Mouse (Mus musculus): ENCODE results near the gene Hoxc10. TPM values are rescaled to one million over a fixed set of nuclear protein-coding genes. Genes with fewer than 3 reads are reported as not detected.

Hoxc10 gene
- polyA plus RNA-seq, 1 experiment from 2014 or later: 1.3 TPM

- Histone ChIP-seq H3K4me2 (ENCODE audit: low read depth, low read length) (peak overlapping the region; percentile 48), H3K4me1 (ENCODE audit: control insufficient read depth, insufficient read depth, low read length) (peaks cover 9% of the 10 kb centered on the region; the same call in 1 of the 2 replicates), H3K27ac (ENCODE audit: low read length) (peak overlapping the region; percentile 27), H3K36me3 (ENCODE audit: control insufficient read depth, insufficient read depth, low read length) (no peaks in the 10 kb centered on the region), H3K27me3 (replicated peaks; ENCODE audit: control insufficient read depth, insufficient read depth, low read length) (peaks cover 90% of the 10 kb centered on the region), H3K4me3 (ENCODE audit: low read length) (peak overlapping the region; percentile 40), H3K9me3 (ENCODE audit: control insufficient read depth, low read length) (no peaks in the 10 kb centered on the region), H3K9ac (ENCODE audit: low read depth, low read length) (peak overlapping the region; percentile 64)
- WGBS: under 1% methylated on average over 88 of the region's 88 CpGs
- ATAC-seq: peak; percentile 29; the same call in 1 of the 2 replicates
These were observed 15.0 kb downstream of the Hoxc10 start for GRCm38 (mm10) chr15:102981379-102982288.

- H3K36me3 ChIP-seq (ENCODE audit: control insufficient read depth, insufficient read depth, low read length): no peaks in the 10 kb centered on the region
- no peak overlapping the region for H3K9ac ChIP-seq (ENCODE audit: low read depth, low read length)
- no peak for ATAC-seq
- no peak overlapping the region for H3K27ac ChIP-seq (ENCODE audit: low read length)
- WGBS: 8% methylated on average over 12 of the region's 12 CpGs
- H3K4me2 ChIP-seq (ENCODE audit: low read depth, low read length): no peak overlapping the region
- peaks cover 4% of the 10 kb centered on the region for H3K4me1 ChIP-seq (ENCODE audit: control insufficient read depth, insufficient read depth, low read length)
- H3K27me3 ChIP-seq (replicated peaks; ENCODE audit: control insufficient read depth, insufficient read depth, low read length): peaks cover 91% of the 10 kb centered on the region
- H3K9me3 ChIP-seq (ENCODE audit: control insufficient read depth, low read length): no peaks in the 10 kb centered on the region
- no peak overlapping the region for H3K4me3 ChIP-seq (ENCODE audit: low read length)
These were observed 17.1 kb downstream of the Hoxc10 start for GRCm38 (mm10) chr15:102983716-102984115.

- Histone ChIP-seq H3K27ac (ENCODE audit: low read length) (no peak overlapping the region), H3K4me3 (ENCODE audit: low read length) (no peak overlapping the region), H3K9ac (ENCODE audit: low read depth, low read length) (no peak overlapping the region), H3K36me3 (ENCODE audit: control insufficient read depth, insufficient read depth, low read length) (no peaks in the 10 kb centered on the region), H3K27me3 (replicated peaks; ENCODE audit: control insufficient read depth, insufficient read depth, low read length) (peaks cover 92% of the 10 kb centered on the region), H3K9me3 (ENCODE audit: control insufficient read depth, low read length) (no peaks in the 10 kb centered on the region), H3K4me1 (ENCODE audit: control insufficient read depth, insufficient read depth, low read length) (peaks cover 4% of the 10 kb centered on the region), H3K4me2 (ENCODE audit: low read depth, low read length) (no peak overlapping the region)
- ATAC-seq: no peak
- WGBS: 8% methylated on average over 10 of the region's 10 CpGs
These were observed 17.9 kb downstream of the Hoxc10 start for GRCm38 (mm10) chr15:102984521-102984920.

DNA sequence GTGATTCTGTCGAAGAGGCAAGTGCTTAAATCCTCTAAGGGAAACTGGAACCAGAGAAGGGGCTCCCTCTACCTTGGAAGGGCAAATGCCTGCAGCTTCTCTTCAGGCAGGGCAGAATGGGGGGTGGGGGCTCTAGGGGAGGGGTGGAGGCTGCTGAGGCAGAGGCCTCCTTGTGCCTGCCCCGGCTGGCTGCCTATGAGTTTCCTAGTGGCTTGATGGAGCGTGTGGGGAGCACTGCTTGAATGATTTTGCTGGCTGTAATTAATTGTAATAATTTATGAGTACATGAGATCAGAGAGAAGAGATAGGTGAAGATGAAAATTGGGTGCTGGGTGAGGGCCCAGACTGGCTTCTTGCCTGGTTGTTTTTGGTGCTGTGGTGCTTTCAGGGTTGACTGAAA lies 18.3 kb downstream of the Hoxc10 start:
- Histone ChIP-seq H3K27me3 (replicated peaks; ENCODE audit: control insufficient read depth, insufficient read depth, low read length) (peaks cover 92% of the 10 kb centered on the region), H3K36me3 (ENCODE audit: control insufficient read depth, insufficient read depth, low read length) (no peaks in the 10 kb centered on the region), H3K9ac (ENCODE audit: low read depth, low read length) (no peak overlapping the region), H3K4me1 (ENCODE audit: control insufficient read depth, insufficient read depth, low read length) (peaks cover 4% of the 10 kb centered on the region), H3K9me3 (ENCODE audit: control insufficient read depth, low read length) (no peaks in the 10 kb centered on the region), H3K4me3 (ENCODE audit: low read length) (no peak overlapping the region), H3K27ac (ENCODE audit: low read length) (no peak overlapping the region), H3K4me2 (ENCODE audit: low read depth, low read length) (no peak overlapping the region)
- no peak for ATAC-seq
- WGBS: 24% methylated on average over 3 of the region's 3 CpGs

GRCm38 (mm10) chr15:102987124-102987833 lies 20.7 kb downstream of the Hoxc10 start:
- H3K27me3 ChIP-seq (replicated peaks; ENCODE audit: control insufficient read depth, insufficient read depth, low read length): peaks cover 91% of the 10 kb centered on the region
- H3K9ac ChIP-seq (ENCODE audit: low read depth, low read length): no peak overlapping the region
- H3K27ac ChIP-seq (ENCODE audit: low read length): no peak overlapping the region
- H3K4me3 ChIP-seq (ENCODE audit: low read length): no peak overlapping the region
- H3K4me1 ChIP-seq (ENCODE audit: control insufficient read depth, insufficient read depth, low read length): no peaks in the 10 kb centered on the region; the same call in 1 of the 2 replicates
- peak; percentile 39 for ATAC-seq
- 6% methylated on average over 21 of the region's 21 CpGs for WGBS
- no peak overlapping the region for H3K4me2 ChIP-seq (ENCODE audit: low read depth, low read length)
- H3K9me3 ChIP-seq (ENCODE audit: control insufficient read depth, low read length): no peaks in the 10 kb centered on the region
- no peaks in the 10 kb centered on the region for H3K36me3 ChIP-seq (ENCODE audit: control insufficient read depth, insufficient read depth, low read length)

- Histone ChIP-seq H3K36me3 (ENCODE audit: control insufficient read depth, insufficient read depth, low read length) (no peaks in the 10 kb centered on the region), H3K27me3 (replicated peaks; ENCODE audit: control insufficient read depth, insufficient read depth, low read length) (peaks cover 91% of the 10 kb centered on the region), H3K27ac (ENCODE audit: low read length) (no peak overlapping the region), H3K4me3 (ENCODE audit: low read length) (no peak overlapping the region), H3K4me1 (ENCODE audit: control insufficient read depth, insufficient read depth, low read length) (no peaks in the 10 kb centered on the region; the same call in 1 of the 2 replicates), H3K9me3 (ENCODE audit: control insufficient read depth, low read length) (no peaks in the 10 kb centered on the region), H3K4me2 (ENCODE audit: low read depth, low read length) (no peak overlapping the region), H3K9ac (ENCODE audit: low read depth, low read length) (no peak overlapping the region)
- ATAC-seq: no peak
- 39% methylated on average over 5 of the region's 5 CpGs for WGBS
These were observed 21.5 kb downstream of the Hoxc10 start for GRCm38 (mm10) chr15:102988078-102988477.

DNA sequence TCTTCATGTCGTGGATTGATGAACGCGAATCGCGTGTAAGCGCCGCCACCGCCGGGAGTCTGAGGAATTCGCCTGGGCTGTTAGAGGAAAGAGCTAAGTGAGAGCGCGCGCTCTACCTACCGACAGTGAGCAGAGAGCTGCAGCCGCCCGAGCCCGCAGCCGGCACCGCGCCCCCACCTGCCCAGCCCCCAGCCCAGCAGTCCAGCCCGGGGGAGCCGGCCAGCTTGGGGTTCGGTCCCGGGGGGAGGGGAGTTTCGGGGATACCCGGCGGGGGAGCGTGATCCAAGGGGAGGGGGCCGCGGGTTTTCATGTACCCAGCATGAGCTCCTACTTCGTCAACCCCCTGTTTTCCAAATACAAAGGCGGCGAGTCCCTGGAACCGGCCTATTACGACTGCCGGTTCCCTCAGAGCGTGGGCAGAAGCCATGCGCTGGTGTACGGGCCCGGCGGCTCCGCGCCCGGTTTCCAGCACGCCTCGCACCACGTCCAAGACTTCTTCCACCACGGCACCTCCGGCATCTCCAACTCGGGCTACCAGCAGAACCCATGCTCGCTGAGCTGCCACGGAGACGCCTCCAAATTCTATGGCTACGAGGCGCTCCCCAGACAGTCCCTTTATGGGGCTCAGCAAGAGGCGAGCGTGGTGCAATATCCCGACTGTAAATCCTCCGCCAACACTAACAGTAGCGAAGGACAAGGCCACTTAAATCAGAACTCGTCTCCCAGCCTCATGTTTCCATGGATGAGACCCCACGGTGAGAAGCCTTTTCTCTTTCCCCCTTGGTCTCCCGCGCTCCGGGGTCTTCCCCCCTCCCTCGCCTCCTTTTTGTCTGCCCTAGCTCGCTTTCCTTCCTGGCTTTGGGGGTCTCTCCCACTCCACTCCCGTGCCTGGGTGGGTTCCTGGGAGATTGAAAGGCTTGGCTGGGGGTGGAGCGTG lies 24.1 kb downstream of the Hoxc10 start, which contains the start of gene Hoxc8:
TSS of gene Hoxc8 (plus strand) at position 147 of the 937 bp plus-strand sequence.
- Histone ChIP-seq H3K9me3 (ENCODE audit: control insufficient read depth, low read length) (no peaks in the 10 kb centered on the region), H3K4me3 (ENCODE audit: low read length) (peak within 1 kb of the TSS; percentile 48), H3K9ac (ENCODE audit: low read depth, low read length) (peak within 1 kb of the TSS; percentile 62), H3K4me2 (ENCODE audit: low read depth, low read length) (peak within 1 kb of the TSS; percentile 39), H3K4me1 (ENCODE audit: control insufficient read depth, insufficient read depth, low read length) (no peaks in the 10 kb centered on the region; the same call in 1 of the 2 replicates), H3K27ac (ENCODE audit: low read length) (no peak within 1 kb of the TSS), H3K27me3 (replicated peaks; ENCODE audit: control insufficient read depth, insufficient read depth, low read length) (peaks cover 82% of the 10 kb centered on the region), H3K36me3 (ENCODE audit: control insufficient read depth, insufficient read depth, low read length) (no peaks in the 10 kb centered on the region)
- 1% methylated on average over 66 of the region's 69 CpGs for WGBS
- ATAC-seq: 0 out of 2 replicates have a peak, but pooled peaks have one; percentile 20

DNA sequence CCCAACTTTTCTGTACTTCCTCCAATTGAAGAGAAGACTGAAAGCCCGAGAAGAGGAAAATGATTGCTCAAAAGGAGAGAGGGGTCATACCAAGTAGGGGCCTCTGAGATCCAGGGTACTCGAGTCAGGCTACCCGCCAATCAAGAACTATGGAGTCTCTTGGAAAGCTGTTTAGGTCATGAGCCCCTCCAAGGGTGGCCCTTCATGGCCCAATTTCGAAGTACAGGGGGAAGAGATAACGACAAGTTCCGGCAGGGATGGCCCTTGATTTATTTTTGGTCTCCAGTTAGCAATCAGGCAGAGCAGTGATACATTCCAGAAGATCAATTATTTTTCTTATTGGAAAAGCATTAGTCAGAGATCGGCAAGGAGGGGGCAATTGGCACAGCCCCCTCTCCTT lies 25.2 kb downstream of the Hoxc10 start:
- H3K4me1 ChIP-seq (ENCODE audit: control insufficient read depth, insufficient read depth, low read length): no peaks in the 10 kb centered on the region; the same call in 1 of the 2 replicates
- no peaks in the 10 kb centered on the region for H3K9me3 ChIP-seq (ENCODE audit: control insufficient read depth, low read length)
- no peak overlapping the region for H3K27ac ChIP-seq (ENCODE audit: low read length)
- peaks cover 80% of the 10 kb centered on the region for H3K27me3 ChIP-seq (replicated peaks; ENCODE audit: control insufficient read depth, insufficient read depth, low read length)
- H3K9ac ChIP-seq (ENCODE audit: low read depth, low read length): no peak overlapping the region; the same call in 1 of the 2 replicates
- H3K4me3 ChIP-seq (ENCODE audit: low read length): peak overlapping the region; percentile 48
- H3K4me2 ChIP-seq (ENCODE audit: low read depth, low read length): peak overlapping the region; percentile 39
- no peaks in the 10 kb centered on the region for H3K36me3 ChIP-seq (ENCODE audit: control insufficient read depth, insufficient read depth, low read length)
- no peak for ATAC-seq
- 19% methylated on average over 7 of the region's 7 CpGs for WGBS
